Mouse (Mus musculus) stomach, embryonic 15.5 days (tissue): ENCODE results near the gene Zfp335. TPM values are rescaled to one million over a fixed set of nuclear protein-coding genes. Genes with fewer than 3 reads are reported as not detected.
A peak's percentile ranks its signal among the peaks of the same experiment; 100 is the strongest.

Experiments
- ATAC-seq: fragments of 200-750 bp; cut with Nextera tagmentation; 2 replicates; pipeline ENCODE4 v1.8.0; 2017; ENCODE audit warnings: low read depth, moderate number of reproducible peaks, moderate TSS enrichment; ENCODE audit not compliant: insufficient read depth, low FRiP score
- H3K27ac ChIP-seq: fragments of 300-500 bp; sonication (generic); 2 replicates; pipeline ENCODE4 v1.5.1; 2015; ENCODE audit warnings: mild to moderate bottlenecking, inconsistent platforms
- H3K27me3 ChIP-seq: fragments of 300-500 bp; sonication (generic); replicated peaks from 2 replicates; pipeline ENCODE4 v1.6.1; 2015; ENCODE audit warnings: inconsistent platforms
- H3K36me3 ChIP-seq: fragments of 300-500 bp; sonication (generic); 2 replicates; pipeline ENCODE4 v1.6.1; 2015; ENCODE audit warnings: inconsistent platforms
- H3K4me1 ChIP-seq: fragments of 300-500 bp; sonication (generic); 2 replicates; pipeline ENCODE4 v1.6.1; 2015; ENCODE audit warnings: inconsistent platforms
- H3K4me2 ChIP-seq: fragments of 300-500 bp; sonication (generic); 2 replicates; pipeline ENCODE4 v1.6.1; 2015; ENCODE audit warnings: mild to moderate bottlenecking, inconsistent platforms
- H3K4me3 ChIP-seq: fragments of 300-500 bp; sonication (generic); replicated peaks from 2 replicates; pipeline ENCODE4 v1.5.1; 2015; ENCODE audit warnings: inconsistent platforms
- H3K9ac ChIP-seq: fragments of 300-500 bp; sonication (generic); 2 replicates; pipeline ENCODE4 v1.6.1; 2015; ENCODE audit warnings: inconsistent platforms
- H3K9me3 ChIP-seq: fragments of 300-500 bp; sonication (generic); 2 replicates; pipeline ENCODE4 v1.6.1; 2016; ENCODE audit warnings: inconsistent platforms
- WGBS: fragments of 180-500 bp; shearing (Covaris S2); methylation state at CpG from one replicate; pipeline ENCODE4 v1.1.7; 2015; 5-methylcytosine and 5-hydroxymethylcytosine counted together
- polyA plus RNA-seq: library from polyadenylated mRNA; unstranded; fragments of >200 nt; fragmentation: Nextera tagmentation; extraction: Ambion mirVana; gene quantifications from 2 replicates; pipeline ENCODE4 v1.2.1, GENCODE M21; 2015

Gene Zfp335
- 10.6 and 12.1 TPM in 2 replicates for polyA plus RNA-seq

DNA sequence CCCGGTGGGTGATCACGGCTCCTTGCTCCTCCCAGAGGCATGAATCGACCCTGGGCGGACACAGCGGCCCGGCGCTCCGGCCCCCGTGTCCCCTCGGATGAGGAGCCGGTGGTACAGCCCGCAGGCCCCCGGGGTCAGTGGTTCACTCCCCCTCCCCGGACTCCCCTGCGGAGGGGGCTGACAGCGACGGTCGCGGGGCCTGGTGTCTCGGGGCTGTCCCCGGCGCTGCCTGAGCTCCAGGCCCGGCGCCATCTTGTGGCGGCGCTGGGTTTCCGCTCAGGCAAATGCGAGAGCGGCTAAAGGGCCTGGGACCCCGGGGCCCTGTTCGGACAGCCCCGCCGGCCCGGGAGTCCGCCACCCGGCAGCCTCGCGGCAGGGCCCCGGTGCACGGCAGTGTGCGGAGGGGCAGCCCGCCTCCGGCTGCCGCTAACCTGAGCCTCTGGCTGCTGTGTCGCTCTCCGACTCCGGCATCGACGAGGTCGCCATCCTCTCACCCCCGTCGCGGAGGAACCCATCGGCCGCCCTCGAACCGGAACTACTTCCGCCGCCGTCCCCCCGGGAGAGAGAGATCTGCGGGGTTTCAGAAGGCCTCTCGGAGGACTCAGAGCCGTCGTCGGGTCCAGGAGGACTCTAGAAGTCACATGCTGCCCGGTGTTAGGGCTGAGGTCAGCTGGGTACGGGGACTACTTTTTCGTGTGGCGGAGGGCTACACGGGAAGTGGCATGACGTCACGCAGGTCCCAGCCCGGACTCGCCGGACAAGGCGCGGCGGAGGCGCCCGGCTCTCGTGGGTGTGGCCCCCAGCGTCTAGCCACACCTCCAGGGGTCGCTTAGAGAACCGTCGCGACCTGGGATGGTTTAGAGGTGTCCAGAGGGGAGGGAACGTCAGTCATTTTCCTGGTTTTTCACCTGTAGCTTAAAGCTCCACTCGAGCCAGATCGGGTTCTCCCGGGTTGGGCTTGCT is at the start of gene Zfp335:
Gene Zfp335, minus strand, starts transcription at position 672 of the 963 bp plus-strand sequence.
- Histone ChIP-seq H3K4me1 (peaks cover 19% of the 10 kb centered on the region), H3K9me3 (no peaks in the 10 kb centered on the region), H3K4me2 (peak within 1 kb of the TSS; percentile 75), H3K27me3 (no peaks in the 10 kb centered on the region), H3K36me3 (peaks cover 26% of the 10 kb centered on the region), H3K27ac (peak within 1 kb of the TSS; percentile 99), H3K9ac (peak within 1 kb of the TSS; percentile 92), H3K4me3 (peak within 1 kb of the TSS; percentile 86)
- ATAC-seq: peak; percentile 85
- WGBS: under 1% methylated on average over 91 of the region's 91 CpGs

- Histone ChIP-seq H3K4me1 (0 out of 2 replicates have a peak, but pooled peaks cover 6% of the 10 kb centered on the region), H3K9ac (no peak within 1 kb of the TSS), H3K4me2 (peak within 1 kb of the TSS; percentile 62), H3K4me3 (peak within 1 kb of the TSS; percentile 53), H3K36me3 (no peaks in the 10 kb centered on the region), H3K9me3 (no peaks in the 10 kb centered on the region), H3K27me3 (0 out of 2 replicates have a peak, but pooled peaks cover 4% of the 10 kb centered on the region), H3K27ac (no peak within 1 kb of the TSS)
- peak; percentile 54; the same call in 1 of the 2 replicates for ATAC-seq
- WGBS: under 1% methylated on average over 38 of the region's 54 CpGs
Measured at GRCm38 (mm10) chr2:164960716-164961441, 49.3 kb upstream of the Zfp335 start, which contains the start of gene Slc12a5. Slc12a5 (plus strand) TSS chr2:164960802.

- Histone ChIP-seq H3K9ac (no peak overlapping the region), H3K9me3 (no peaks in the 10 kb centered on the region), H3K27ac (no peak overlapping the region), H3K27me3 (peaks cover 13% of the 10 kb centered on the region), H3K4me3 (no peak overlapping the region), H3K36me3 (no peaks in the 10 kb centered on the region), H3K4me1 (peaks cover 12% of the 10 kb centered on the region; the same call in 1 of the 2 replicates), H3K4me2 (no peak overlapping the region)
- no peak for ATAC-seq
- WGBS: 65% methylated on average over 9 of the region's 9 CpGs
Measured at GRCm38 (mm10) chr2:164957548-164958315, 46.2 kb upstream of the Zfp335 start.

DNA sequence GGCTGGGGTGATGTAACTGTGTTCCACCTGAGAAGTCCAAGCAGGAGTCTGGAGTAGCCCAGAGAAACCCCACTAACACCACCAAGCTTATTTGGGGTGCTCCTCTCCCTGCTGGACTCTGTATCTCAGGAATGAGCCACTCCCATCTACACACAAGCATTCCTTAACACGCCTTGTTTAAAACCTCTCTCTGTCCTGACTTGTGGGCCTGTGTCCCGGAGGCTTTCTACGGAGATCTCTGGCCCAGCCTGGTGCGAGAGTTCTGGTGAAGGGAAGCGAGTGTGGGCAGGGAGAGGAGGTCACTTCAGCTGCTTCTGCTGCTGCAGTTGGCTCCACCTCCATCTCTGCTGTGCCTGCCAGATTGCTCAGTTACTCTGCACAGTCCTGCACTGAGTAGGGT is 44.6 kb upstream of the Zfp335 start:
- H3K4me2 ChIP-seq: no peak overlapping the region
- no peaks in the 10 kb centered on the region for H3K36me3 ChIP-seq
- no peak overlapping the region for H3K27ac ChIP-seq
- no peaks in the 10 kb centered on the region for H3K9me3 ChIP-seq
- H3K9ac ChIP-seq: no peak overlapping the region
- H3K27me3 ChIP-seq: peaks cover 28% of the 10 kb centered on the region
- H3K4me1 ChIP-seq: peaks cover 11% of the 10 kb centered on the region; the same call in 1 of the 2 replicates
- no peak overlapping the region for H3K4me3 ChIP-seq
- ATAC-seq: no peak
- 42% methylated on average over 5 of the region's 5 CpGs for WGBS

GRCm38 (mm10) chr2:164955725-164956124 is 44.2 kb upstream of the Zfp335 start:
- Histone ChIP-seq H3K4me2 (no peak overlapping the region), H3K9me3 (no peaks in the 10 kb centered on the region), H3K9ac (no peak overlapping the region), H3K4me1 (peaks cover 7% of the 10 kb centered on the region; the same call in 1 of the 2 replicates), H3K4me3 (no peak overlapping the region), H3K36me3 (no peaks in the 10 kb centered on the region), H3K27me3 (peaks cover 33% of the 10 kb centered on the region), H3K27ac (no peak overlapping the region)
- WGBS: 68% methylated on average over 4 of the region's 4 CpGs
- no peak for ATAC-seq

- peaks cover 58% of the 10 kb centered on the region for H3K27me3 ChIP-seq
- H3K36me3 ChIP-seq: no peaks in the 10 kb centered on the region
- peak overlapping the region; percentile 36 for H3K4me2 ChIP-seq
Measured at GRCm38 (mm10) chr2:164953224-164953623, 41.7 kb upstream of the Zfp335 start.

DNA sequence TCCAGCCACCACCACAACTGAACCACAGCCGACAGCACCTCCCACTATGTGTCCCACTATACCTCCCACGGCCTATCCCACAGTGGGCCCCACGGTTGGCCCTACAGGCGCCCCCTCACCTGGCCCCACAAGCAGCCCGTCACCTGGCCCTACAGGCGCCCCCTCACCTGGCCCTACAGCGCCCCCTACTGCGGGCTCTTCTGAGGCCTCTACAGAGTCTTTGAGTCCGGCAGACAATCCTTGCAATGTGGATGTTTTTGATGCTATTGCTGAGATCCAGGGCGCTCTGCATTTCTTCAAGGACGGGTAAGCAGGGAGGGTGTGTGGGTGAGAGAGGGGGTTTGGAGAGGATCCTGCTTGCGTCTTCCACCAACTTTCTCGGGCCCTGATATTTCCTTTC is 40.9 kb upstream of the Zfp335 start:
- Histone ChIP-seq H3K4me1 (peaks cover 13% of the 10 kb centered on the region), H3K36me3 (no peaks in the 10 kb centered on the region), H3K9ac (no peak overlapping the region), H3K27me3 (peaks cover 66% of the 10 kb centered on the region), H3K9me3 (no peaks in the 10 kb centered on the region), H3K4me2 (no peak overlapping the region), H3K4me3 (no peak overlapping the region), H3K27ac (no peak overlapping the region)
- no peak for ATAC-seq
- 38% methylated on average over 13 of the region's 13 CpGs for WGBS

More at GRCm38 (mm10) chr2:164953224-164953623, 41.7 kb upstream of the Zfp335 start:
- no peak overlapping the region for H3K4me3 ChIP-seq
- no peak overlapping the region for H3K9ac ChIP-seq
- ATAC-seq: peak; percentile 55; the same call in 1 of the 2 replicates
- no peak overlapping the region for H3K27ac ChIP-seq
- 1% methylated on average over 21 of the region's 21 CpGs for WGBS
- H3K4me1 ChIP-seq: peaks cover 13% of the 10 kb centered on the region
- no peaks in the 10 kb centered on the region for H3K9me3 ChIP-seq

DNA sequence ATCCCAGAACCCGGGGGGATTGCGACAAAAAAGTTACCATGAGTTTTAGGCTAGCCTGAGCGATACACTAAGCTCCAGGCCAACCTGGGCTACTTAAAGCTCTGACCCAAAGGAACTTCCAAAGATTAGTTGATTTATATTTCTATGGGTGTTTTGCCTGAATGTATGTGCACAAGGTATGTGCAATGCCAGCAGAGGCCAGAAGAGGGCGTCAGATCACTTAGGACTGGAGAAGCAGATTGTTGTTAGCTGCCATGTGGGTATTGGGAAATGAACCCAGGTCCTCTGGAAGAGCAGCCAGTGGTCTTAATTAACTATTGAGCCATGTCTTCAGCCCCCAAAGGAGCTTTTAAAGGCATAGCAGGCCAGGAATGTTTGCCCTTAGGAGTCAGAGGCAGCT is 40.2 kb upstream of the Zfp335 start:
- no peak overlapping the region for H3K9ac ChIP-seq
- H3K4me2 ChIP-seq: no peak overlapping the region
- H3K4me3 ChIP-seq: no peak overlapping the region
- peaks cover 13% of the 10 kb centered on the region for H3K4me1 ChIP-seq
- H3K9me3 ChIP-seq: no peaks in the 10 kb centered on the region
- H3K27ac ChIP-seq: no peak overlapping the region
- no peaks in the 10 kb centered on the region for H3K36me3 ChIP-seq
- peaks cover 73% of the 10 kb centered on the region for H3K27me3 ChIP-seq
- 81% methylated on average over 4 of the region's 4 CpGs for WGBS
- no peak for ATAC-seq

- no peak for ATAC-seq
Measured at GRCm38 (mm10) chr2:164950501-164950900, 38.9 kb upstream of the Zfp335 start.

GRCm38 (mm10) chr2:164948962-164949361 is 37.4 kb upstream of the Zfp335 start:
- Histone ChIP-seq H3K9me3 (no peaks in the 10 kb centered on the region), H3K36me3 (no peaks in the 10 kb centered on the region), H3K9ac (no peak overlapping the region), H3K4me1 (peaks cover 13% of the 10 kb centered on the region), H3K4me3 (peak overlapping the region; percentile 20), H3K27ac (no peak overlapping the region), H3K4me2 (peak overlapping the region; percentile 28), H3K27me3 (peaks cover 75% of the 10 kb centered on the region)
- 9% methylated on average over 25 of the region's 25 CpGs for WGBS
- no peak for ATAC-seq

More at GRCm38 (mm10) chr2:164950501-164950900, 38.9 kb upstream of the Zfp335 start:
- Histone ChIP-seq H3K27me3 (peaks cover 77% of the 10 kb centered on the region), H3K36me3 (no peaks in the 10 kb centered on the region), H3K9me3 (no peaks in the 10 kb centered on the region), H3K27ac (no peak overlapping the region), H3K4me1 (peaks cover 13% of the 10 kb centered on the region), H3K4me2 (no peak overlapping the region), H3K9ac (no peak overlapping the region), H3K4me3 (no peak overlapping the region)
- 23% methylated on average over 13 of the region's 13 CpGs for WGBS

GRCm38 (mm10) chr2:164947930-164948329 is 36.4 kb upstream of the Zfp335 start:
- Histone ChIP-seq H3K27ac (no peak overlapping the region), H3K9ac (no peak overlapping the region), H3K36me3 (no peaks in the 10 kb centered on the region), H3K27me3 (peaks cover 67% of the 10 kb centered on the region), H3K4me1 (peaks cover 7% of the 10 kb centered on the region), H3K4me2 (no peak overlapping the region), H3K9me3 (no peaks in the 10 kb centered on the region), H3K4me3 (no peak overlapping the region)
- 6% methylated on average over 6 of the region's 7 CpGs for WGBS
- ATAC-seq: no peak
